Mouse (Mus musculus) neural tube, embryonic 12.5 days (tissue): ENCODE measurements around the gene Ssh3. TPM values are rescaled to one million over a fixed set of nuclear protein-coding genes. Genes with fewer than 3 reads are reported as not detected.
A peak's percentile ranks its signal among the peaks of the same experiment; 100 is the strongest.

Source experiments
- ATAC-seq: fragments of 200-750 bp; cut with Nextera tagmentation; 2 replicates; pipeline ENCODE4 v1.8.0; 2017; ENCODE audit warnings: low read depth, mild to moderate bottlenecking, moderate TSS enrichment, moderate library complexity; ENCODE audit not compliant: low FRiP score
- H3K27ac ChIP-seq: fragments of 300-500 bp; sonication (generic); 2 replicates; pipeline ENCODE4 v1.5.1; 2016
- H3K27me3 ChIP-seq: fragments of 300-500 bp; sonication (generic); replicated peaks from 2 replicates; pipeline ENCODE4 v1.6.1; 2016; ENCODE audit warnings: mild to moderate bottlenecking
- H3K36me3 ChIP-seq: fragments of 300-500 bp; sonication (generic); 2 replicates; pipeline ENCODE4 v1.6.1; 2016; ENCODE audit warnings: mild to moderate bottlenecking
- H3K4me1 ChIP-seq: fragments of 300-500 bp; sonication (generic); 2 replicates; pipeline ENCODE4 v1.6.1; 2016
- H3K4me2 ChIP-seq: fragments of 300-500 bp; sonication (generic); replicated peaks from 2 replicates; pipeline ENCODE4 v1.6.1; 2016; ENCODE audit warnings: mild to moderate bottlenecking
- H3K4me3 ChIP-seq: fragments of 300-500 bp; sonication (generic); 2 replicates; pipeline ENCODE4 v1.5.1; 2016
- H3K9ac ChIP-seq: fragments of 300-500 bp; sonication (generic); 2 replicates; pipeline ENCODE4 v1.6.1; 2016; ENCODE audit warnings: mild to moderate bottlenecking
- H3K9me3 ChIP-seq: fragments of 300-500 bp; sonication (generic); 2 replicates; pipeline ENCODE4 v1.6.1; 2016; ENCODE audit warnings: mild to moderate bottlenecking
- WGBS: fragments of 180-500 bp; shearing (Covaris S2); methylation state at CpG from one replicate; pipeline ENCODE4 v1.1.7; 2016; 5-methylcytosine and 5-hydroxymethylcytosine counted together
- polyA plus RNA-seq: library from polyadenylated mRNA; unstranded; fragments of >200 nt; fragmentation: Nextera tagmentation; extraction: Ambion mirVana; gene quantifications from 2 replicates; pipeline ENCODE4 v1.2.1, GENCODE M21; 2016

Gene Ssh3
- polyA plus RNA-seq, 1 experiment from 2014 or later = 7.0 TPM

DNA sequence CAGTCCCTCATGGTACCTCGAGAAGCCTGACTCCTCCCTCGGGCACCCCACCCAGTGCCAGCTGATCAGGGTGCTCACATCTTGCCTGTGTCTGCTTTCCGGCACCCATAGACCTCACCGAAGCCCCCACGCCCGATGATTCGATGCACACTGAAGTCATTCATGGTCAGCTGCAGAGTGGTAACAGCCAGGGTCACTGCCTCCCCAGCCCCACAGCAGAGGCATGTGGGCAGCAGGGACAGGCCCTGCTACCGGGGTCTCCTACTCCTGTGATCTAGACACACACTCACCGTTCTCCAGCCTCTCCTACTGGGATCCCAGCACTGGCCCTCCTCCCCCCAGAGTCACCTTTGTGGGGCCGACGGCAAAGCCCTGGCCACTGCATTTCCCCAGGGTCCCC is 22.2 kb upstream of the Ssh3 start:
- Histone ChIP-seq H3K36me3 (peaks cover 77% of the 10 kb centered on the region), H3K27ac (no peak overlapping the region), H3K9ac (no peak overlapping the region), H3K4me2 (no peak overlapping the region), H3K9me3 (no peaks in the 10 kb centered on the region), H3K4me1 (no peaks in the 10 kb centered on the region), H3K27me3 (no peaks in the 10 kb centered on the region), H3K4me3 (no peak overlapping the region)
- WGBS = 93% methylated on average over 11 of the region's 11 CpGs
- no peak for ATAC-seq

DNA sequence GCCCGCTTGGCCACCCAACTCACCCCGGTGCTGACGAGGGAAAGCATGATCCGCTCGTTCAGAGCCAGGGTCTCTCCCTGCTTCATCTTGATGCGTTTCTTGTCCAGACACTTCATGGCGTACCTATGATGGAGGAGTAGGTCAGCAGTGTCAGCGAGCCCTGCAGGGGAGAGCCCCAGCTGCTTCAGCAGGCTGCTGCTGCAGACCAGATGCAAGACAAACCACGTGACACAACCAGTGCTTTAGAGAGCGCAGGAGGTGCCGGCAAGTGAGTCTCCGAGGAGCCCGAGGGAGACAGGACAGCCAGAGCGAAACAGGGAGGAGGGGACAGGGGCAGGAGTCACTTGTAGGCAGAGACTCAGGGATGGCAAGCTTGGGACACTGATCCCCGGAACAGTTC is 21.8 kb upstream of the Ssh3 start:
- peaks cover 82% of the 10 kb centered on the region for H3K36me3 ChIP-seq
- H3K4me1 ChIP-seq = no peaks in the 10 kb centered on the region
- no peak overlapping the region for H3K4me3 ChIP-seq
- H3K27ac ChIP-seq = no peak overlapping the region
- H3K9me3 ChIP-seq = no peaks in the 10 kb centered on the region
- 73% methylated on average over 15 of the region's 15 CpGs for WGBS
- H3K27me3 ChIP-seq = no peaks in the 10 kb centered on the region
- H3K4me2 ChIP-seq = no peak overlapping the region
- ATAC-seq = no peak
- no peak overlapping the region for H3K9ac ChIP-seq

DNA sequence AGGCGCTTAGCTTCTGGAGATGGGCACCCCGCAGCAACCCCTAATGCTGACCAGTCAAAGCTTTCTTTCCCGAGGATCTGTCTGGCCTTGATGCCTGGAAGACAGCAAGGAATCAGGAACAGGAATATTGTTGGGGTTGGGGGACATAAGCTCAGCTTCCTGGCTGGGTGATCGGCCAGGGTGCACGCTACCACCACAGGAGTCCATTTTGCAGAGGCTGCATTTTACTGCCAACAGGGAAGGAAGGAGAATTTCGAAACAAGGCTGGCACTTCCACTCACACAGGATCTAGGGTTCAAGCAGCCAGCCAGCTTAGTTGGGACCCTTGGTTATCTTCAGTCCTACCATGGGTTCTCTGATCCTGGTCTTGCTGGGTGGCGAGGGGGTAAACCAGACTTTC is 14.7 kb upstream of the Ssh3 start:
- peaks cover 40% of the 10 kb centered on the region for H3K36me3 ChIP-seq
- H3K4me3 ChIP-seq = peak overlapping the region; percentile 61; the same call in 1 of the 2 replicates
- no peak overlapping the region for H3K9ac ChIP-seq
- H3K9me3 ChIP-seq = no peaks in the 10 kb centered on the region
- WGBS = 46% methylated on average over 7 of the region's 7 CpGs
- peaks cover 12% of the 10 kb centered on the region; the same call in 1 of the 2 replicates for H3K4me1 ChIP-seq
- 0 out of 2 replicates have a peak, but pooled peaks cover 6% of the 10 kb centered on the region for H3K27me3 ChIP-seq
- no peak for ATAC-seq
- H3K27ac ChIP-seq = no peak overlapping the region
- peak overlapping the region; percentile 86 for H3K4me2 ChIP-seq

DNA sequence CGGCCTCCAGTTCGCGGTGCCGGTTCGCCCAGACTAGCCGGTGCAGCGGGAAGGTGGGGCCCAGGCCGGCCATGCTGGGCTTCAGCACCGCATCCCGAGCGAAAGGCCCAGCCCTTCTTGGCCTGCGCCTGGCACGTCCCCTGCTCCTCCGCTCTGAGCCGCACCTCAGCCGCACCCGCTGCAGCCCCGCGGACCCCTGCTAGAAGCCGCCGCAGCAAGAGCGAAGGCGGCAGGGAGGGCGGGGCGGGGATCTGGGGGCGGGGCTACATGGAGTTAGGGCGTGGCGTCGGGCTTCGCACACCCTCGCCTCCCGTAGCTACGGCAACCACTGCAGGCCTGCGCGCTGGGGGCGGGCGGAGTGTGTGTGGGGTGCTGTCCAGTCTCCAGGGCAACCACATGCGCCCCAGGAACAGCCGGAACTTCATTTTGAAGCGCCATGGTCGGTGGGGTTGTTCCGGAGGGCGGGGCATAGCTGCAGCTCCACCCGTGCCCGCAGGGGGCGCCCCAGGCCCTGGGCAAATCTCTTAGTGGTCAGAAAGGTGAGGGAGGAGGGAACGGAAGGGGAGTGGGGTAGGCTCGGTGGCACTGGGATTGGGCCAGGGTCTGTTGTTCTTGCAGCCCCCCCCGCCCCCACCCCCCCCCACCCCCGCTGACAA is 14.0 kb upstream of the Ssh3 start, which contains the start of gene Ankrd13d:
Ankrd13d (minus strand) TSS at position 240 of the 656 bp plus-strand sequence.
- Histone ChIP-seq H3K36me3 (peaks cover 34% of the 10 kb centered on the region), H3K27ac (no peak within 1 kb of the TSS)

DNA sequence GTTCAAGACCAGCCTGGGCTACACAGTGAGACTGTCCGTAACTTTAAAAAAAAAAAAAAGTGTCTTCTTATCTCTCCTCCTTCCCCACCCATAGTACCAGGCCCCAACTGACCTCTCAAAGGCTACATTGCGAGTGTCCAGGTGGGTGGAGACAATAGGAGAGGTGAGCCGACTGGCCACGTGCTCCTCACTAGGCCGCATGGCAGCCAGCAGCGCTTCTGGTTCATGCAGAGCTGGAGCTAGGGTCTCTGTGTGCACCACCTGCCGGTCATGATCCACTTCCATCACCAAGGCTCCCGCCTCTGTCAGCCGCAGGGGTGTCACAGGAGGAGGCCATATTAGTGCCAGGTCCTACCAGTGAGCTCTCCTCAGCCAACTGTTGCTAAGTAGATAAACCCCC is 11.4 kb upstream of the Ssh3 start:
- no peak overlapping the region for H3K27ac ChIP-seq
- peaks cover 12% of the 10 kb centered on the region; the same call in 1 of the 2 replicates for H3K4me1 ChIP-seq
- H3K27me3 ChIP-seq = 0 out of 2 replicates have a peak, but pooled peaks cover 6% of the 10 kb centered on the region
- no peak overlapping the region for H3K4me2 ChIP-seq
- no peak overlapping the region for H3K9ac ChIP-seq
- H3K4me3 ChIP-seq = no peak overlapping the region
- WGBS = 93% methylated on average over 9 of the region's 9 CpGs
- no peak for ATAC-seq
- H3K9me3 ChIP-seq = no peaks in the 10 kb centered on the region
- peaks cover 10% of the 10 kb centered on the region; the same call in 1 of the 2 replicates for H3K36me3 ChIP-seq

More for the DNA sequence above, 14.0 kb upstream of the Ssh3 start, which contains the start of gene Ankrd13d:
- peaks cover 12% of the 10 kb centered on the region; the same call in 1 of the 2 replicates for H3K4me1 ChIP-seq
- peak within 1 kb of the TSS; percentile 86 for H3K4me2 ChIP-seq
- ATAC-seq = peak; percentile 93
- H3K4me3 ChIP-seq = peak within 1 kb of the TSS; percentile 61
- no peaks in the 10 kb centered on the region for H3K9me3 ChIP-seq
- WGBS = under 1% methylated on average over 50 of the region's 50 CpGs
- H3K27me3 ChIP-seq = 0 out of 2 replicates have a peak, but pooled peaks cover 6% of the 10 kb centered on the region
- H3K9ac ChIP-seq = peak within 1 kb of the TSS; percentile 73

DNA sequence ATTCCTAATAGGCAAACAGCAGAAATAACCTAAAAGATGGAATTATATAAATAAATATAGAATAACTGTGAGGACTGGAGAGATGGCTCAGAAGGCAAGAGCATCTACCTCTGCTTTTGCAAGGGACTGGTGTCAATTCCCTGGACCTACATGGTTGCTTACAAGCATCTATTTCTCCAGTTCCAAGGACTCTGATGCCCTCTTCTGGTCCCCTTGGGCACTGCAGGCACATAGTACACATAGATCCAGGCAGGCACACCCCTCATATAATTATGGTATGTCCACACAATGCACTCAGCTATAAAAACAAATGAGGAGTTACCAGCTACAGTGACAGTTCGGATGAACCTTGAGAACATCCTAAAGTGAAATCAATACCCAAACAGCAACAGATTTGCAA is 10.5 kb upstream of the Ssh3 start:
- Histone ChIP-seq H3K36me3 (peaks cover 5% of the 10 kb centered on the region; the same call in 1 of the 2 replicates), H3K9ac (no peak overlapping the region), H3K4me1 (peaks cover 12% of the 10 kb centered on the region; the same call in 1 of the 2 replicates), H3K4me3 (no peak overlapping the region), H3K27me3 (0 out of 2 replicates have a peak, but pooled peaks cover 6% of the 10 kb centered on the region), H3K27ac (no peak overlapping the region), H3K9me3 (no peaks in the 10 kb centered on the region), H3K4me2 (no peak overlapping the region)
- no peak for ATAC-seq
- WGBS = 100% methylated on average over 1 of the region's 1 CpGs

DNA sequence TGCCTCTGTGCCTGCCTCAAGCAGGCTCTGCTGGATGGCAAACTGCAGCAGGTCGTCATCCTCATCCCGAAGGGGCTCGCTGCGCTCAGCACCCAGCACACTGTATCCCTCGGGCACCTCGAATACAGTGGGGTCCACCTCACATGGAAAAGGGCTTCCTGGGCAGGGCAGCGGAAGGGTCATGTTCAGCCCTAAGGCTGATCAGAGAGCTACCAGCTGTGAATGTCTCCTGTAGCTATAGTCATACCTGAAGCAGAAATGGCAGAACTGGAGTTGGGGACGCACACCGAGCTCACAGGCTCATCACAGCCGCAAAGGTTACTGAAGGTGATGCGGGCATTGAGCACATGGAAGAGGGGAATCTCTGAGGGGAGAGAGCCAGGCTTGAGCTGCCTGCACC is 2.0 kb upstream of the Ssh3 start:
- no peak for ATAC-seq
- WGBS = 94% methylated on average over 11 of the region's 11 CpGs
- no peak overlapping the region for H3K27ac ChIP-seq
- peaks cover 30% of the 10 kb centered on the region for H3K27me3 ChIP-seq
- H3K36me3 ChIP-seq = peaks cover 10% of the 10 kb centered on the region
- no peak overlapping the region for H3K4me2 ChIP-seq
- H3K4me1 ChIP-seq = peaks cover 7% of the 10 kb centered on the region
- no peak overlapping the region for H3K9ac ChIP-seq
- H3K4me3 ChIP-seq = no peak overlapping the region
- no peaks in the 10 kb centered on the region for H3K9me3 ChIP-seq

DNA sequence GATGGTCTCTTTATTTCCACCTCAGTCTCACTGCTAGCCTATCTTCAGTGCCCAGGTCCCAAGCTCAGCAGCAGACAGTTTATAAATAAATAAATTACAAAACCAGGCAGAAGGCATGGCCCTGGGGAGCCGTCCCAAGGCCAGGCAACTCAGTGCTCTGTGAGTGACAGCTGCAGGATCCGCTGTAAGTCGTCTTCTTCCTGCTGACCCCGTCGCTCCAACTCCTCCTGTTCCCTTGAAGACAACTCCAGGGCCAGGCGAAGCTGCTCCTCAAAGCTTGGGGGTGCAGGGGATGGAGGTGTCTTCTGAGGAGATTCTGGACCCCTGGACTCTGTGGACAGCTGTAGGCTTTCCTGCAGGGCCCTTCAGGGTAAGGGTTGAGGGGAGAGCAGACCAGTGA is 1.2 kb upstream of the Ssh3 start:
- Histone ChIP-seq H3K4me1 (peaks cover 7% of the 10 kb centered on the region), H3K27me3 (peaks cover 30% of the 10 kb centered on the region), H3K9me3 (no peaks in the 10 kb centered on the region), H3K4me3 (no peak overlapping the region), H3K4me2 (no peak overlapping the region), H3K27ac (no peak overlapping the region), H3K36me3 (peaks cover 10% of the 10 kb centered on the region), H3K9ac (no peak overlapping the region)
- ATAC-seq = no peak
- 74% methylated on average over 6 of the region's 6 CpGs for WGBS

DNA sequence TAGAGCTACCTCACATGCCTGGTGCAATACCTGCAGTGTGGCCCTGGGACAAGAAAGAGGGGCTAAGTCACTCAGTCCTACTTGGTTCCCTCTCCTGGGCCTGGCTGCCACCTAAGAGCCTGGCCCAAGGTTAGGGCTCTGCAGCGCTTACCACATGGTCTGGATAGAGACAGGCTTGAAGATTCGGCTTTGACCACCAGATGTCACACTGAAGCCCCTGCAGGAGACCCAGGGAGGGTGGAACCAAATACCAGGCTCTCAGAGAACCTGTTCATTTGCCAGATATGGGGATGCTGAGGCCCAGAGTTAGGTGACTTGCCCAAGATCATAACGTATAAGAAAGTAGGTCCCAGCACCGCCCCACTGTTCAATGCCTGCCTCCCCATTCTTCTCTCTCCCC is 3.0 kb downstream of the Ssh3 start:
- H3K9ac ChIP-seq = no peak overlapping the region

DNA sequence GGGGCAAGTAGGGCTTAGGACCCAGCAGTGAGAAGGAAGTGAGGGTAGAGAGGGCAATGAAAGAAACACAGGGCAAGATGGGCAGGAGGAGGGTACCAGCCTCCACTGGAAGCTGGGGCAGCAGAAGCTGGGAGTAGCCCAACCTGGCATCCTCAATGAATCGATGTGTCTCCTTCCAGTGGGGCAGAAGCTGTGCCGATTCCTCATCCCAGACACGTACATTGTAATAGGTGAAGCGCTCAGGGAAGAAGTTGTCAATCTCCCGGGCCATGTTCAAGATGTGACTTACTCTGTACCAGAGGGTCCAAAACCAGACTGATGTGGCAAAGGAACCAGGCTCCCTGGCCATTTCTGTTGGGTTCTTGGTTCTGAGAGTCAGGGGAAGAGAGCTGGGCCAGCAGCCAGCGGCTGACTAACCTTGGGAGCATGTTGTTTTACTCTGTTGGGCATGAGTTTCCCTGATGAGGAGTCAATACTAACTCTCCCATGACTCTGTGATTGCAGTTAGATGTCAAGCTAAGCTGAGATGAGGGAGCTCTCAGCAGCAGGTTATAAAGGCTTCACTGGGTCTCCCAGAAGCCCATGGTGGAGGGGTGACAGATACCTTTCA is 4.7 kb downstream of the Ssh3 start:
- H3K4me3 ChIP-seq = no peak overlapping the region
- peaks cover 6% of the 10 kb centered on the region for H3K4me1 ChIP-seq
- no peaks in the 10 kb centered on the region for H3K9me3 ChIP-seq
- no peak overlapping the region for H3K4me2 ChIP-seq
- no peak for ATAC-seq
- H3K27me3 ChIP-seq = peaks cover 23% of the 10 kb centered on the region
- H3K9ac ChIP-seq = no peak overlapping the region
- 90% methylated on average over 6 of the region's 6 CpGs for WGBS
- H3K27ac ChIP-seq = no peak overlapping the region
- H3K36me3 ChIP-seq = no peaks in the 10 kb centered on the region

More for the DNA sequence above, 3.0 kb downstream of the Ssh3 start:
- Histone ChIP-seq H3K27me3 (peaks cover 30% of the 10 kb centered on the region), H3K27ac (no peak overlapping the region), H3K4me1 (peaks cover 7% of the 10 kb centered on the region), H3K4me2 (no peak overlapping the region), H3K36me3 (0 out of 2 replicates have a peak, but pooled peaks cover 3% of the 10 kb centered on the region), H3K9me3 (no peaks in the 10 kb centered on the region), H3K4me3 (no peak overlapping the region)
- 62% methylated on average over 4 of the region's 4 CpGs for WGBS
- no peak for ATAC-seq

DNA sequence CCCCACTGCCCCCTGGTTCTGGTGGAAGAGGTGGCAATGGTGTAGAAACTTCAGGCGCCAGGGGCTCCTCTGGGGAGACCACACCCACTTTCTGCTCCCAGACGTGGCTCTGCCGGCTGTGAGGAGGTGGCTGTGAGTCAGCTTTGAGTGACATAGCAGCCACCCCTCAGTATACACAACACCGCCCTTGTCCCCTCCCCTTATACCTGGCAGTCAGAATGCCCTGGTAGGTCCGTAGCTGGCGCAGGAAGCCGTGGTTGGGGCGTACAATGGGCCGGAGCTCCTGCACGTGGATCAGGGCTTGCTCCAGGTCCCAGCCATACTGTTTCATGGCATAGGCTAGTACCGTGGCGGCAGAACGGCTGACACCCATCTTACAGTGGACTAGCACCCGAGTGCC is 5.3 kb downstream of the Ssh3 start:
- no peak overlapping the region for H3K27ac ChIP-seq
- peaks cover under 1% of the 10 kb centered on the region; the same call in 1 of the 2 replicates for H3K4me1 ChIP-seq
- ATAC-seq = no peak
- no peak overlapping the region for H3K9ac ChIP-seq
- H3K4me3 ChIP-seq = no peak overlapping the region
- peaks cover 17% of the 10 kb centered on the region for H3K27me3 ChIP-seq
- 71% methylated on average over 14 of the region's 14 CpGs for WGBS
- no peak overlapping the region for H3K4me2 ChIP-seq
- no peaks in the 10 kb centered on the region for H3K9me3 ChIP-seq
- no peaks in the 10 kb centered on the region for H3K36me3 ChIP-seq

DNA sequence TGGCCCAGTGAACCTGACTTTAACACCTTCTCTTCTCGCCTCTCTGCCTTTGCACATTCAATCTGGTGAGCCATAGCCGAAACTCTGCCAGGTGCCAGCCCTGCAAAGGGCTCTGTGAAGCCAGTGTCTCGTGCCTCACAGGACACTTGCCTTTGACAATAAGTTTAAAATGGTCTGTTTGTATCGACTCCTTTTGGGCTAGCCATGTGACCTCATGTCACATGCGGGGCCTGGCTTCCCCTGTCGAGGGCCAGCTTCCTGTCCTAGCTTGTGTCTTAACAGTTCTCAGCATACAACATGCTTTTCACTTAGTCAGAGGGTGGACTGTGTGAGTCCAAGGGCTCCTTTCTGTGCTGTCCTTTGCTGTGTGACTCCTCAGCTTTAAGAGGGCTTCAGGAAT is 6.2 kb downstream of the Ssh3 start:
- Histone ChIP-seq H3K36me3 (no peaks in the 10 kb centered on the region), H3K9ac (no peak overlapping the region), H3K4me3 (no peak overlapping the region), H3K4me2 (no peak overlapping the region), H3K4me1 (no peaks in the 10 kb centered on the region; the same call in 1 of the 2 replicates), H3K27me3 (peaks cover 8% of the 10 kb centered on the region), H3K27ac (no peak overlapping the region), H3K9me3 (no peaks in the 10 kb centered on the region)
- no peak for ATAC-seq
- 82% methylated on average over 6 of the region's 6 CpGs for WGBS
